Mouse (Mus musculus) embryonic fibroblast, embryonic 13.5 days (primary cell): ENCODE results near the gene Mblac2.

Experiments
- CTCF ChIP-seq: IDR thresholded peaks from 2 replicates; pipeline ENCODE4 v1.5.1; 2011; ENCODE audit warnings: mild to moderate bottlenecking, control low read depth, low read length, moderate library complexity, borderline replicate concordance; ENCODE audit not compliant: insufficient read depth
- POLR2A ChIP-seq: IDR thresholded peaks from 2 replicates; pipeline ENCODE4 v1.6.1; 2011; ENCODE audit warnings: low read depth, mild to moderate bottlenecking, control low read depth, low read length, moderate library complexity

DNA sequence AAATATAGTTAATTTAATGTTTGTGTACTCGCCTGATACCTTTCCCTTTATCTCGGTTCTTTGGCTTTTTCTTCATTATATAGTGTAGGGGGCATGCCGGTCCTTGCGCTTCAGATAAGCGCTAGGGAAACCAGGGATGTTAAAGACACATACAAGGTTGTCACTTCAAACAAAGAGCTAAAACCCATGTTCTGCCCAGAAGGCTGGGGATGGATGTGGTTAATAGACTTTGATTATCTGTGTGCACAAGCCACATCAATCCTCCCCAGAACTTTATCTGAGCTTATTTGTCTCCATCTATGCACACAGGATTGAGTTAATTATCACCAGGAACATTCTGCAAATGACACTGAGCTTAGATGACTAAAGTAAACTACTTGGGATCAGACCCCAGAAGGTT lies 25.5 kb downstream of the Mblac2 start:
- TF ChIP-seq CTCF (no peak), POLR2A (no peak)
